Mouse (Mus musculus) thymus, adult 2 months (tissue): ENCODE results near the gene Ugt1a6b.

Experiments used
- CTCF ChIP-seq: fragments of 200-500 bp; IDR thresholded peaks from 2 replicates; pipeline ENCODE4 v1.5.1; 2012; ENCODE audit warnings: mild to moderate bottlenecking, control low read depth, low read length, moderate library complexity, borderline replicate concordance; ENCODE audit not compliant: control insufficient read depth, poor library complexity, insufficient read depth; ENCODE audit errors: extremely low read depth
- POLR2A ChIP-seq: fragments of 200-500 bp; IDR thresholded peaks from 2 replicates; pipeline ENCODE4 v1.6.1; 2012; ENCODE audit warnings: mild to moderate bottlenecking, low read length, control low read depth, moderate library complexity; ENCODE audit not compliant: control insufficient read depth, poor library complexity, insufficient read depth; ENCODE audit errors: extremely low read depth

DNA sequence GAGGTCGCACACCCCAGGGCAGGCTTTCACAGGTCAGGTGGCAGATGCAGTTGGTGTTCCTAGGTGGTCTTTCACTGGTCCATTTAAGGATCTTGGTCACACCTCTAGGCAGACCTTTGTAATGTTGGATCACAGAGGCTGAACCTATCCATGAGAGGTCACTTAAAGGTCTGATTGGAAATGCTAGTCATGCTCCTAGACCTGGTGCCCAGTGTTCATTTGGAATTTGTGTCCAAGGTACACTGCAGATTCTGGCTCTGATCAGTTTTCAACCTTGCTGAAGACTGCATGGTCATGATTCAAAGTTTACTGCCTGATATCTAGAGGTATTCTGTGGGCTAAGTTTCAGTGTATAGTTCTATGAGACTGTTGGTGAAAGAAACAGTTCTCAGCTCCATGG is 76.6 kb downstream of the Ugt1a6b start:
- TF ChIP-seq CTCF (no peak), POLR2A (no peak)
